Mouse (Mus musculus): ENCODE data around the gene Arhgap10. TPM values are rescaled to one million over a fixed set of nuclear protein-coding genes. Genes with fewer than 3 reads are reported as not detected.

Arhgap10 gene
- polyA plus RNA-seq, 1 experiment = 39.0 TPM

GRCm38 (mm10) chr8:77404017-77404416 is 113.7 kb downstream of the Arhgap10 start:
- H3K27ac ChIP-seq (ENCODE audit: insufficient read depth, low read depth, low read length) = no peak overlapping the region
- no peak overlapping the region for H3K4me3 ChIP-seq (ENCODE audit: insufficient read depth, low read length)
- TF ChIP-seq CTCF (IDR thresholded peaks at IDR 0.05; ENCODE audit: low read depth, low read length) (no peak), POLR2A (IDR thresholded peaks at IDR 0.05; ENCODE audit: borderline replicate concordance, low read depth, low read length) (no peak)
- H3K4me1 ChIP-seq (ENCODE audit: control insufficient read depth, insufficient read depth, low read length) = no peaks in the 10 kb centered on the region

GRCm38 (mm10) chr8:77401934-77402333 is 115.8 kb downstream of the Arhgap10 start:
- TF ChIP-seq CTCF (IDR thresholded peaks at IDR 0.05; ENCODE audit: low read depth, low read length) (no peak), POLR2A (IDR thresholded peaks at IDR 0.05; ENCODE audit: borderline replicate concordance, low read depth, low read length) (no peak)
- Histone ChIP-seq H3K4me1 (ENCODE audit: control insufficient read depth, insufficient read depth, low read length) (no peaks in the 10 kb centered on the region), H3K27ac (ENCODE audit: insufficient read depth, low read depth, low read length) (no peak overlapping the region), H3K4me3 (ENCODE audit: insufficient read depth, low read length) (no peak overlapping the region)

GRCm38 (mm10) chr8:77401140-77401539 is 116.6 kb downstream of the Arhgap10 start:
- H3K4me3 ChIP-seq (ENCODE audit: insufficient read depth, low read length) = no peak overlapping the region
- no peak overlapping the region for H3K27ac ChIP-seq (ENCODE audit: insufficient read depth, low read depth, low read length)
- TF ChIP-seq CTCF (IDR thresholded peaks at IDR 0.05; ENCODE audit: low read depth, low read length) = no peak
- TF ChIP-seq POLR2A (IDR thresholded peaks at IDR 0.05; ENCODE audit: borderline replicate concordance, low read depth, low read length) = no peak
- H3K4me1 ChIP-seq (ENCODE audit: control insufficient read depth, insufficient read depth, low read length) = no peaks in the 10 kb centered on the region

GRCm38 (mm10) chr8:77384080-77384479 is 133.7 kb downstream of the Arhgap10 start:
- H3K4me1 ChIP-seq (ENCODE audit: control insufficient read depth, insufficient read depth, low read length) = peaks cover 12% of the 10 kb centered on the region
- no peak overlapping the region for H3K4me3 ChIP-seq (ENCODE audit: insufficient read depth, low read length)
- no peak for TF ChIP-seq POLR2A (IDR thresholded peaks at IDR 0.05; ENCODE audit: borderline replicate concordance, low read depth, low read length)
- TF ChIP-seq CTCF (IDR thresholded peaks at IDR 0.05; ENCODE audit: low read depth, low read length) = no peak
- no peak overlapping the region for H3K27ac ChIP-seq (ENCODE audit: insufficient read depth, low read depth, low read length)

- no peak overlapping the region for H3K4me3 ChIP-seq (ENCODE audit: insufficient read depth, low read length)
- H3K27ac ChIP-seq (ENCODE audit: insufficient read depth, low read depth, low read length) = no peak overlapping the region
- H3K4me1 ChIP-seq (ENCODE audit: control insufficient read depth, insufficient read depth, low read length) = peaks cover 11% of the 10 kb centered on the region
- TF ChIP-seq CTCF (IDR thresholded peaks at IDR 0.05; ENCODE audit: low read depth, low read length) (no peak), POLR2A (IDR thresholded peaks at IDR 0.05; ENCODE audit: borderline replicate concordance, low read depth, low read length) (no peak)
These were observed 134.1 kb downstream of the Arhgap10 start for GRCm38 (mm10) chr8:77383671-77384070.

- TF ChIP-seq CTCF (IDR thresholded peaks at IDR 0.05; ENCODE audit: low read depth, low read length) (no peak), POLR2A (IDR thresholded peaks at IDR 0.05; ENCODE audit: borderline replicate concordance, low read depth, low read length) (no peak)
- Histone ChIP-seq H3K4me3 (ENCODE audit: insufficient read depth, low read length) (no peak overlapping the region), H3K4me1 (ENCODE audit: control insufficient read depth, insufficient read depth, low read length) (peaks cover 8% of the 10 kb centered on the region; the same call in 1 of the 2 replicates), H3K27ac (ENCODE audit: insufficient read depth, low read depth, low read length) (no peak overlapping the region)
These were observed 136.9 kb downstream of the Arhgap10 start for GRCm38 (mm10) chr8:77380844-77381243.

GRCm38 (mm10) chr8:77379300-77379699 is 138.5 kb downstream of the Arhgap10 start:
- H3K4me1 ChIP-seq (ENCODE audit: control insufficient read depth, insufficient read depth, low read length) = peaks cover 2% of the 10 kb centered on the region; the same call in 1 of the 2 replicates
- H3K27ac ChIP-seq (ENCODE audit: insufficient read depth, low read depth, low read length) = no peak overlapping the region
- no peak overlapping the region for H3K4me3 ChIP-seq (ENCODE audit: insufficient read depth, low read length)
- TF ChIP-seq POLR2A (IDR thresholded peaks at IDR 0.05; ENCODE audit: borderline replicate concordance, low read depth, low read length) = no peak
- peak; percentile 43 for TF ChIP-seq CTCF (IDR thresholded peaks at IDR 0.05; ENCODE audit: low read depth, low read length)

- no peaks in the 10 kb centered on the region for H3K4me1 ChIP-seq (ENCODE audit: control insufficient read depth, insufficient read depth, low read length)
- TF ChIP-seq CTCF (IDR thresholded peaks at IDR 0.05; ENCODE audit: low read depth, low read length) (no peak), POLR2A (IDR thresholded peaks at IDR 0.05; ENCODE audit: borderline replicate concordance, low read depth, low read length) (no peak)
- no peak overlapping the region for H3K27ac ChIP-seq (ENCODE audit: insufficient read depth, low read depth, low read length)
- H3K4me3 ChIP-seq (ENCODE audit: insufficient read depth, low read length) = no peak overlapping the region
These were observed 141.3 kb downstream of the Arhgap10 start for GRCm38 (mm10) chr8:77376451-77376853.

GRCm38 (mm10) chr8:77375999-77376398 is 141.8 kb downstream of the Arhgap10 start:
- Histone ChIP-seq H3K27ac (ENCODE audit: insufficient read depth, low read depth, low read length) (no peak overlapping the region), H3K4me3 (ENCODE audit: insufficient read depth, low read length) (no peak overlapping the region), H3K4me1 (ENCODE audit: control insufficient read depth, insufficient read depth, low read length) (no peaks in the 10 kb centered on the region)
- no peak for TF ChIP-seq POLR2A (IDR thresholded peaks at IDR 0.05; ENCODE audit: borderline replicate concordance, low read depth, low read length)
- TF ChIP-seq CTCF (IDR thresholded peaks at IDR 0.05; ENCODE audit: low read depth, low read length) = no peak

- TF ChIP-seq POLR2A (IDR thresholded peaks at IDR 0.05; ENCODE audit: borderline replicate concordance, low read depth, low read length) (no peak), CTCF (IDR thresholded peaks at IDR 0.05; ENCODE audit: low read depth, low read length) (no peak)
These were observed 146.7 kb downstream of the Arhgap10 start for GRCm38 (mm10) chr8:77371006-77371405.

GRCm38 (mm10) chr8:77370308-77370707 is 147.4 kb downstream of the Arhgap10 start:
- Histone ChIP-seq H3K27ac (ENCODE audit: insufficient read depth, low read depth, low read length) (no peak overlapping the region), H3K4me1 (ENCODE audit: control insufficient read depth, insufficient read depth, low read length) (no peaks in the 10 kb centered on the region), H3K4me3 (ENCODE audit: insufficient read depth, low read length) (no peak overlapping the region)
- no peak for TF ChIP-seq POLR2A (IDR thresholded peaks at IDR 0.05; ENCODE audit: borderline replicate concordance, low read depth, low read length)
- TF ChIP-seq CTCF (IDR thresholded peaks at IDR 0.05; ENCODE audit: low read depth, low read length) = no peak

More at GRCm38 (mm10) chr8:77371006-77371405, 146.7 kb downstream of the Arhgap10 start:
- no peak overlapping the region for H3K27ac ChIP-seq (ENCODE audit: insufficient read depth, low read depth, low read length)
- H3K4me3 ChIP-seq (ENCODE audit: insufficient read depth, low read length) = no peak overlapping the region
- no peaks in the 10 kb centered on the region for H3K4me1 ChIP-seq (ENCODE audit: control insufficient read depth, insufficient read depth, low read length)
